Mouse (Mus musculus) ES-CJ7 (cell line): ENCODE measurements around the gene Smtn.
A peak's percentile ranks its signal among the peaks of the same experiment; 100 is the strongest.

Experiments
- DNase-seq: peaks from one replicate; pipeline ENCODE4 v3.0.0; 2011; ENCODE audit warnings: low read depth, low spot score

Smtn gene

GRCm38 (mm10) chr11:3527766-3528165 is 12.6 kb downstream of the Smtn start:
- no peak for DNase-seq

GRCm38 (mm10) chr11:3526979-3527738 is 13.3 kb downstream of the Smtn start:
- DNase-seq: no peak

DNA sequence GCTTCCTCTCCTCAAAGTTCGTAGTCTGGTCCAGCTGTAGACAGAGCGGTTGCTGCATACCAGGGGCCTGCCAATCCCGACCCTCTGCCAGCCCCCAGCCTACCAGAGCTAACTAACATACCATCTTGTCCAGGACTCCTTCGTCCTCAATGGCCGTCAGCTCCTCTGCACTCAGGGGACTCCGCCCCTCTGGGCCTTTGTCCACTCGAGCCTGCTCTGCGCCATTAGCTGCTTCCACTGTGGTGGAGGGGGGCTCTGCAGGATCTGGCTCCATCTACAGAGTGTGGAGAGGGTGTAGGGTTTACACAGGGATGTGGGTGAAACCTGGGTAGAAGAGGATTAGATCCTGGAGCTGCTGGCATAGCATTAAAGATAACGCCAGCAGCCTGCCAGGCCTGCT is 14.2 kb downstream of the Smtn start:
- DNase-seq: no peak

DNA sequence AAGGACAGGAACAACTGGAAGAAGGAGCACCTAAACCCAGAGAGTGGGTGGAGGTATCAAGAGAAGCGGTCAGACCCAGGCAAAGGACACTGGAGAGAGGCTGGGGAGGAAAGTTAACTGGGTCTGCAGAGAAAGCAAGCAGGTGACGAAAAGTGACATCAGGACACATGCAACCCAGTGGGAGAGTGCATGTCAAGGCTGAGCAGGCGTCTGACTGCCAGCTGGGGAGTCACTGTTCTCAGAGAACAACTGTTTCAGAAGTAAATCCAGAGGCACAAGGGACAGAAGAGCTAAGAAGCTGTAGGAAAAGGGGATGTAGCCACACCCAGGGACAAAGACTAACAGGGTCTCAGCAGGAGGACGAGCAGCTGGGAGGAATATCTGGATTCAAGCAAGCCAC is 14.9 kb downstream of the Smtn start:
- DNase-seq: no peak

DNA sequence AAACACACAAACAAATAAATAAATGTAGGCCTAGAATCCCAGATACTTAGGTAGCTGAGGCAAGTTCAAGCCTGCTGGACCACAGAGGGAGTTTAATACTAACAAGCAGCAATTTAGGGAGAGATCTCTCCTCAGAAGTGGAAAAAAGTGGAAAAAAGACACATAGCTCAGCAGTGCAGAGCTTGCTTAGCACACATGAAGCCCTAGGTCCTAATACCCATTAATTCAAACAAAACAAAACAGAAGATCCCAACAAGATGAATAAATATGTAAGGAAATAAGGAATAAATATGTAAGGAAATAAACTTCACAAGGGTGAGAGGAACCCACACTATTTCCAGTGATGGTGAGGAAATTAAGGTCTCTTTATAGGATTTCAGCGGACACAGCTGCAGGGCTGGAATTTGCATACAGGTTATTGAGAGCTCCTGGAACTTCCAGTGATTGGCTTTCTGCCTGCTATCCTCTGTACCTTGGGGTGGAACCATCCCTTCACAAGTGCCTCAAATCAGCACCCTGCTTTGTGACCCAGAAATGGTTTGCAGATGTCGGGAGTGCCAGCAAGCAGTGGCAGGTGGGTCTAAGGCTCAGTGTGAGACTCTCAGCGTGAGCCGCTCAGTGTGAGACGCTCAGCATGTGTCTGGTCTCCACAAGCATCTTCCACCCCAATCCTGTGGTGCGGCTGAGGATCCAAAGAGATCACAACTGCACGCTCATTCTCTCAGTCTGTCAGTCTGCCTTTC is 16.4 kb downstream of the Smtn start:
- DNase-seq: no peak

DNA sequence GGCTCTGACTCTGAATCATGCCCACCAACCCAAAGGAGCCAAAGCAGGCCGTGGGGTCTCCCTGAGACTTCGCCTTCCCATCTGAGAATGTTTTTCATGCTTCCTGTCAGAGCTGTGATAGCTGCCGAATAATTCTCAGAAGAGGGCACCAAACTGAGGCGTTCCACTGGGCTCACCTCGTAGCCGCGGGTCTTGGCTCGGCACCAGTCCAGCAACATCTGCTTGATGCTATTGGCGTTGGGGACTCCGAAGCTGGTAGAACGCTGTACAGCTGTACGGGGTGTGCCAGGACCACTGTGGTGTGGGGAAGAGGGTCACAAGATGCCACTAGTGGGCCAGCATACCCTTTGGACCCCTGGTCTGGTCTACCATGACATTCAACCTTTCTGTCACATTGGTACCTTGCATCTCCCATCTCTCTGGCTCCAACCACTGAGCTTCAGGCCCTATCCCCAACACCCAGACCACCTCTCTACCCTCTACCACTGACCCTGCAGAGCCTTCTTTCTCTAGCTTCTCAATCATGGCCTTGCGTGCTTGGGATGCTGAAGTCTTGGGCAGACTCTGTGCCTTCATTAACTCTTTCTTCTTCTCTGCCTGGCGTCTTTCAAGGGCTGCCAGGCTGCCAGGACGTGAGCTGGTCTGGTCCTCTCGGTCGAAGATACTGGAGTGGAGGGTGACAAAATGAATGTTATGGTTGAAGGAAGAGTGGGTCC is 18.0 kb downstream of the Smtn start:
- DNase-seq: no peak

DNA sequence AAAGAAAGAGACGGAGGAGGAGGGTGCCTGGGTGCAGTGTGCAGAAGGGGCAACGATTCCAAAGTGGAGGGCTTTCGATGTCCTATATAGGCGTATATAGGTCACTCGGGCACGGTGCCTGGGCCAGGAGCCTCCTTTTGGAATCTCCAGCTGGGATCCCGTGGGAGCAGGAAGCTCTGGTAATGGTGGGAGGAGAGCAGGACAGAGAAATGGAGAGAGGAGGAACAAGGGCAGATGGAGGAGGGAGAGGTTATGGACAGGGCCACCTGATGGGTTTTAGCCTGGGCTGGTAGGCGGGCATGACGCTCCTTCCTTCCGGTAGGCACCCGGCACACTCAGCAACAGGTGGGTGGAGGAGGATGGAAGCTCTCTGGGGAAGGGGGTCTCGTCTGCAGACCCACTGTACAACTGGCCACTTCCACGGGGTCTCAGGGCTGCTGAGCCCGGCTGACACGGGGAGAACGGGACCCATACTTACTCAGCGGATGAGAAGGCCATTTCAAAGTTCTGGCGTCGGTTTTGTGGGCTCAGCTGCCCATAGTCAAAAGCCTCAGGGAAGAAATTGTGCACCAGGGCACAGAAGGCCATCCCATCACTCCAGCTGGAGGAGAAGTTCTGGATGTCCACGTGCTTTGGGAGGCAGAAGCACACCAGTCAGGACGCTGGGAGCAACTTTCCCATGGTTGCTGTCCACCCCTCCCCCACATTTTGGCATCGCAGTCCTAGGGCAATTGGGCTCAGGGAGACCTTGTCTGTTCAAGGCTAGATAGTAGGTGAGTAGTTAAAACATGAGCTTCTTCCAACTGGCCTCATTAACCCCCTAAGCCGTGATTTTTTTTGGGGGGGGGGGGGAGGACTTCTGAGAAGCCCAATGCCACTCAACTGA is 18.8 kb downstream of the Smtn start:
- no peak for DNase-seq

DNA sequence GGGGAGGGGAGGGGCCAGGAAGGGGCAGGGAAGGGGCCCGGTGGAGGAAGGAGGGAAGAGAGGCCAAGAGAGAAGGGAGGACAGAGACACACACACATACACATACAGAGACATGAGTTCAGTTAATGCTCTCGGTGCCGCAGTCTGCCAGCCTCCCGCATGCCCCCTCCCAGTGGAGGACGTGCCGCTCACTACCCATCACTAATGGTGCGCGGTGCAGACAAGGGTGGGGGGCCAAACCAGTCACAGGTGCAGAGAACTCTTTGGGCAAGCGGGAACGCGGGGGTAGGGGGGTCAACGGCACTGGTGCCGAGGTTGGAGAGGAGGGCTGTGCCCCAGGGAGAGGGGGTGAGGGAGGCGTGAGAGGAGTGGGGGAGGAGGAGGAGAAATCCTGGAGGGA is 19.5 kb downstream of the Smtn start:
- no peak for DNase-seq

- no peak for DNase-seq
Measured at GRCm38 (mm10) chr11:3519756-3520398, 20.5 kb downstream of the Smtn start.

GRCm38 (mm10) chr11:3519051-3519726 is 21.2 kb downstream of the Smtn start:
- DNase-seq: no peak

DNA sequence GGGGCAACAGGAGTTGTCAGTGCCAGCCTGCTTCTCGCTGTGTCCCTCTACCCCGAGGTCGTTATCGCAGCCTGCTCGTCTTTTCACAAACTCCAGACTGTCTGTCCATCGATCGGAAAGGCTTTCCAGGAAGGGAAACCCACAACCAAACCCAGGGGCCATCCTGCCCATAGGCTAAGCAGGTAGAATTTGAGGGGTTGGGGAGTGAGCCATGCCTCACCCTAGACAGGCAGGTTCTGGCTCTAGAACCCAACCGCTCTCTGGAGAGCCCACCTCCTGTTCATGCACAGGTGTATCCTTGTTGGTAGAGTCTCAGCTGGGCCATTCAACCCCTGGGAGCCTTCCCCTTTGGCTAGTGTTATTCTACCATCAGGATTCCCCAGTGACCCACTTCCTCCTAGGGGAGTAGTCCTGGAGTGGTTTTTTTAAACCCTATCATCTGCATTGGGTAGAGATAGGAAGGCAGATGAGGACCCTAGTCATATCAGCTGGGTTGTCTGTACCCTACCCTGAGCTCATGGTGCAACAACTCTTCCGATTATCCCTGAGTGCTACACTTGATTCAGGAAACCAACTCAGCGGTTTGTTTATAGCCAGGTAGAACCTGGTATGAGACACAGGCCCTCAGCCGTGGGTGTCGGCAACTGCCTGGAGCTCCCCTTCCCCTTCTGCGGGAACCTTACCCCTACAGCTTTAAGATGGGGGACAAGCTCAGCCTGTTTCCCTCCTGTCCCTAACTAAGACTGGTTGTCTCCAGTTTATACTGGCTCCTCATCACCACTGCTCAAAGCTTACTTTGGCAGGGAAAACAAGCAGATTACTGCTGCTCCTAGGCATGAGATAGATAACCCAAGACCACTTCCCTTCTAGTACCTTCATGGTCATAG is 22.3 kb downstream of the Smtn start:
- DNase-seq: no peak

- DNase-seq: peak; percentile 58
Measured at GRCm38 (mm10) chr11:3516859-3517845, 23.3 kb downstream of the Smtn start.

- no peak for DNase-seq
Measured at GRCm38 (mm10) chr11:3516121-3516520, 24.3 kb downstream of the Smtn start.

DNA sequence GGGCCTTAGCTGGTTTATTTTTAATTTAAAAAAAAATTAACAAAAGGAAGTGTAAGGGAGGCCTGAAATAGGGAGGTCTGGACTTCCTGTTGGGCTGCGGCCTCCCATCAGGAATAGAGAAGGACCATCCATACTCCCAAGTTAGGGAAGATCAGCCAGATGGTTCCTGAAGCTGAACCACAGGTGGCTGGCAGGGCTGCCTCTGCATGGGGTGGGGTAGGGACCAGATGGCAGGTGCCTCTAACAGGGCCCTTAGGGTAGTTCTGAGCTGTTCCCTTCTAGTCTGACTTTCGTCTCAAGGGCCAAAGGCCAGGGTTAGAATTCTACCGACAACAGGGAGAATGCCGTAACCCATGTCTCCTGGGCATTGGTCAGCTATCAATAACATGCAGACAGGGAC is 24.8 kb downstream of the Smtn start:
- no peak for DNase-seq

- DNase-seq: no peak
Measured at GRCm38 (mm10) chr11:3515216-3515615, 25.2 kb downstream of the Smtn start.

DNA sequence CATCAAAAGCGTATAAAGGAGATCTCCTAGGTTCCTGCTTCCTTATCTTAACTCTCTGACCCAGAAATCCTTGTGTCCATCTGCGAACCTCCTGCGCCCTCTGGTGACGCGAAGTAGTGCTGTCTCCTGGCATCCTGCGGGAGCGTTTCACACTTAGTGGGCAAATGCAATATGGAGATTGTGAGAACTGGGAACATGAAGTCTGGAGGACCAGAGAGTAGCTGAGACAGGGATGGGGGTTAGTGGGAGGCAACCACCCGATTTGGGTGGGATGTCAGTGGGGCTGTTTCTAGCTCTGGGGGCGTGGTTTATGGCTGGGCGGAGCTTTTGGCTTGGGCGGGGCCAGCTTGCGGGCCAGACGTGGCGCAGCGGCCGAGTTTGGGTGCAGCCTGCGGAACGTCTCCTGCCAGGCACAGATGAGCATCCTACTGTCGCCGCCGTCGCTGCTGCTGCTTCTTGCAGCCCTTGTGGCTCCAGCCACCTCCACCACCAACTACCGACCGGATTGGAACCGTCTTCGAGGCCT is 25.8 kb downstream of the Smtn start, which contains the start of gene Selenom:
Gene Selenom (plus strand): TSS at position 156 of the 526 bp plus-strand sequence.
- DNase-seq: peak; percentile 95

DNA sequence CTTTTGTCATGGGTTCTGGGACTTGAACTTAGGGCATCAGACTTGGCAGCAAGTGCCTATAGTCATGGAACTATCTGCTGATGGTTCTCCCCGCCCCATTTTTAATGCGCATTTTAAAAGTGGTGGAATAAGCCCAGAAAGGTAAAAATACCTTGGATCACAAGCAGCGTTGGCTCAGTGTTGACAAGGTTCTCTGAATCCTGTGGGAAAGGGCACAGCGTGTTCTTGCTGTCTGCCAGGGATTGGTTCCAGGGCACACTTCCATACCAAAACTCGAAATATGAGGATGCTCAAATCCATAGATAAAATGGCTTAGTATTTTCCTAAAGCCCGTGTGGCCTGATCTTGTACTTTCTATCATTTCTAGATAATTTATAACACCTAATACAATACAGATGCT is 27.1 kb downstream of the Smtn start:
- no peak for DNase-seq

DNA sequence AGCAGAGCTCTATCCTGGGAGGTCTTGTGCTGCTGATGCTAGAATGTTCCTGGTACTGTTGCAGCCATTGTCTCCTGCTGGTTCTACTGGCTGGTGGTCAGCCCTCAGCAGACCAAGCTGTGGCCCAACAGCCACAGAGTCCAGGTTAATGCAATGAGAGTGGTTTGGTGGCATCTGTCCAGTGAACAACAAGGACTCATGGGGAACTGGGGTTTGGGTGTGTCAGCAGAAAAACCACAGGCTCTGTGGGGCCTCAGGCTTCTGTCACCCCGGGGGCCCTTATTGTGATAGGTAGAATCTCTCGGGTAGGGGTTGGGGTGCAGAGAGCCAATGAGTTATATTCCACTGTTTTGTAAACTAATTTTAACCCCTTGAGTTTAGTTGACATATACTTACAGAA is 30.1 kb downstream of the Smtn start:
- no peak for DNase-seq
